Mouse (Mus musculus) kidney, postnatal 0 days (tissue): ENCODE data around the gene Mapk7. TPM values are rescaled to one million over a fixed set of nuclear protein-coding genes. Genes with fewer than 3 reads are reported as not detected.
A peak's percentile ranks its signal among the peaks of the same experiment; 100 is the strongest.

Experiments
- ATAC-seq: fragments of 200-750 bp; cut with Nextera tagmentation; replicated peaks from 2 replicates; pipeline ENCODE4 v1.8.0; 2017; ENCODE audit warnings: low read depth, moderate number of reproducible peaks, moderate TSS enrichment, moderate library complexity; ENCODE audit not compliant: low FRiP score
- DNase-seq: peaks from one replicate; pipeline ENCODE4 v3.0.0-alpha.2; 2016; ENCODE audit warnings: low spot score
- H3K27ac ChIP-seq: fragments of 300-500 bp; sonication (generic); 2 replicates; pipeline ENCODE4 v1.5.1; 2014; ENCODE audit warnings: mild to moderate bottlenecking
- H3K27me3 ChIP-seq: fragments of 300-500 bp; sonication (generic); 2 replicates; pipeline ENCODE4 v1.6.1; 2014; ENCODE audit warnings: low read length, mixed read lengths; ENCODE audit not compliant: insufficient read depth
- H3K36me3 ChIP-seq: fragments of 300-500 bp; sonication (generic); 2 replicates; pipeline ENCODE4 v1.6.1; 2014; ENCODE audit warnings: low read length, mixed read lengths; ENCODE audit not compliant: insufficient read depth
- H3K4me1 ChIP-seq: fragments of 300-500 bp; sonication (generic); replicated peaks from 2 replicates; pipeline ENCODE4 v1.6.1; 2014; ENCODE audit warnings: antibody characterized with exemption, low read length, mixed read lengths; ENCODE audit not compliant: insufficient read depth
- H3K4me2 ChIP-seq: fragments of 300-500 bp; sonication (generic); 2 replicates; pipeline ENCODE4 v1.6.1; 2014; ENCODE audit warnings: mild to moderate bottlenecking, low read length, moderate library complexity, mixed read lengths
- H3K4me3 ChIP-seq: fragments of 300-500 bp; sonication (generic); replicated peaks from 2 replicates; pipeline ENCODE4 v1.5.1; 2014; ENCODE audit warnings: low read depth, low read length
- H3K9ac ChIP-seq: fragments of 300-500 bp; sonication (generic); 2 replicates; pipeline ENCODE4 v1.6.1; 2014; ENCODE audit warnings: low read depth, low read length
- H3K9me3 ChIP-seq: fragments of 300-500 bp; sonication (generic); replicated peaks from 2 replicates; pipeline ENCODE4 v1.6.1; 2016; ENCODE audit warnings: low read length, inconsistent platforms, mixed read lengths
- CTCF ChIP-seq: IDR thresholded peaks from 2 replicates; pipeline ENCODE4 v1.5.1; 2016; ENCODE audit warnings: antibody characterized with exemption, low read depth, mild to moderate bottlenecking, moderate library complexity
- WGBS: fragments of 180-500 bp; shearing (Covaris S2); extraction: QIAGEN DNeasy Blood & Tissue Kit; methylation state at CpG from one replicate; pipeline ENCODE4 v1.1.7; 2014; 5-methylcytosine and 5-hydroxymethylcytosine counted together
- polyA plus RNA-seq: library from polyadenylated mRNA; unstranded; fragments of >200 nt; fragmentation: Nextera tagmentation; extraction: Ambion mirVana; gene quantifications from 2 replicates; pipeline ENCODE4 v1.2.1, GENCODE M21; 2015

Mapk7 gene
- polyA plus RNA-seq, 1 experiment from 2014 or later: 30.9 TPM

DNA sequence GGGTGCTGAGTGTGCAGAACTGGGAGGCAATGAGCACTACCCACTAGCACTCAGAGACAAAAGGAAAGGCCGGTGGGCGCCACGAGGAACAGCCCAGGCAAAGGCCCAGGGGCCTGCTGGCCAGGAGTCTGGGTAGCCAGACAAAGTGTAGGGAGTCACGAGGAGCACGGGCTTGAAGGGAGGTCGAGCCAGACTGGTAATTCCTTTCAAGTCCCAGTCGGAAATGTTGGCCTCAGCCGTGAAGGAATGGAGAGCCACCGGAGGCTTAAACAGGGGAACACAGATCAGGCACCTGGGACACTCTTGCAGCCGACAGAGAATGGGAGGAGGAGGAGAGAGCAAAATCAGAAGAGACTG is 10.0 kb downstream of the Mapk7 start:
- Histone ChIP-seq H3K4me1 (peaks cover 19% of the 10 kb centered on the region; the same call in 1 of the 2 replicates), H3K27me3 (no peaks in the 10 kb centered on the region), H3K36me3 (peaks cover 11% of the 10 kb centered on the region; the same call in 1 of the 2 replicates), H3K9ac (peak overlapping the region; percentile 48; the same call in 1 of the 2 replicates), H3K9me3 (no peaks in the 10 kb centered on the region), H3K4me2 (0 out of 2 replicates have a peak overlapping the region, but pooled peaks have one; percentile 30), H3K4me3 (no peak overlapping the region), H3K27ac (peak overlapping the region; percentile 88)
- WGBS: 16% methylated on average over 10 of the region's 10 CpGs
- DNase-seq: no peak
- no peak for ATAC-seq
- TF ChIP-seq CTCF: no peak

DNA sequence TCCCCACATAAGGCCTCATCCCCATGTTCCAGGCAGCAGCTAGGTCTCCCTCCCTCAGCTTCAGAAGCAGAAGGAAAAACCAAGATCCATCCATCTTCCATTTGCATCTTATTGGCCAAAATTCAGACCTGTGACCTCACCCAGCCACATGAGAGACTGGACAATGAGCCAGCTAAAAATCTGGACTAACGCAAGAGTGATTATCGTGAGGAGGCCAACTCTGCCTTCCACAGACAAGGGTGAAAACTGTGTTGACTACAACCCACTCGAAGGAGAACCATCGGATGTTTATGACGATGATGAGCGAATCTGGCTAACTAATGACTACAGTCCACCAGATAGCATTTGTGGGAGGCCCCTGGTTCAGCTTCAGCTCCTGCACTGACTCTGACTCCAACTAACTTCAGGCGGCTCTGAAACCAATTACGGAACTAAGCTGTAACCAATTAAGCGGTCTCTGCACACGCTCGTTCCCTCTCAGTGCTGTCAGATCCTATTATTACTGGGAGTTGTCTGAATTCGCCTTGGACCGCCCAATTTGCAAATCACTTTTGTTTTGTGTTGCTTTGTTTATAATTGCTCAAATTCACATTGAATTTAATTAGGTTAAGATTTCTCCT is 10.9 kb downstream of the Mapk7 start:
- DNase-seq (no peak), ATAC-seq (no peak)
- no peak for TF ChIP-seq CTCF
- no peaks in the 10 kb centered on the region for H3K27me3 ChIP-seq
- peaks cover 19% of the 10 kb centered on the region; the same call in 1 of the 2 replicates for H3K4me1 ChIP-seq
- H3K4me3 ChIP-seq: no peak overlapping the region
- H3K27ac ChIP-seq: no peak overlapping the region
- H3K36me3 ChIP-seq: peaks cover 5% of the 10 kb centered on the region; the same call in 1 of the 2 replicates
- H3K9ac ChIP-seq: no peak overlapping the region
- H3K4me2 ChIP-seq: no peak overlapping the region
- no peaks in the 10 kb centered on the region for H3K9me3 ChIP-seq
- 63% methylated on average over 13 of the region's 13 CpGs for WGBS

DNA sequence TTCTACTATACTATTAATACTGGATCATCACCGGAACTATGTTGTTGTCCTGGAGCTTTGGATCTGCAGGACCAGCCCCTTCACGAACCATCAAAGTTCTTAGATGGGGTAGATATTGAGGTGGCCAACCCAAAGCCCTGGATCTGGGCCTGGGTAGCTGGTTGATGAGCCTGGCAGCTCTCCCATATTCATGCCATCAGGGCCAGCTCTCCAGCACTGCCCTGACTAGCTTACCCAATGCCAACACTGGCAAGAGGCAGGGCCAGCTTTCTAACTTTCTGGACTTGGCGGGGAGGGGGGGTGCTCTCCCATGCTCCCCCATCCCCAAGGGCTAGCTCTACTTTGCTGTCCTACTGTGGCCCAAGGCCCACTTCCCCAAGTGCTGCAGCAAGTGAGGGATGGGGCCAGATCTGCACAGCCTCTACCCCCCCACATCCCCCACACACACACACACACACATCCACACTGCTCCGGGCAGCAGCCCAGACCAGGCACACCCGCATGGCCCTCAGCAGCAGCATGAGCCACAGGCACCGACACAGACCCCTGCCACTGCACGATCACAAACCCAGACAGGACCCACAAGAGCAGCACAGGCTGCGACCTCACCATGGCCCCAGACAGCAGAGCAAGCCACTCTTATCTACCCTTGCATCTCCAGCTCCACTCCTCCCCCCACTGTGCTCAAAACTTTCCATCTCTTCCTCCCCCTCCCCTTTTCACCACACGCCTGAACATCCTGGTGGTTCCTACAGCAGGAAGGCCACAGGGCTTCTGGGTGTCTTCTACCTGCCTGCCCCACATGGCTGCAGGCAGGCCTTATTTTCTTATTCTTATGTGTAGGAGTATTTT is 12.7 kb downstream of the Mapk7 start:
- no peak; the same call in 1 of the 2 replicates for ATAC-seq
- Histone ChIP-seq H3K27ac (no peak overlapping the region), H3K4me3 (no peak overlapping the region), H3K36me3 (no peaks in the 10 kb centered on the region), H3K4me2 (no peak overlapping the region), H3K4me1 (peaks cover 19% of the 10 kb centered on the region; the same call in 1 of the 2 replicates), H3K9me3 (no peaks in the 10 kb centered on the region), H3K9ac (no peak overlapping the region), H3K27me3 (no peaks in the 10 kb centered on the region)
- TF ChIP-seq CTCF: no peak
- DNase-seq: no peak
- 55% methylated on average over 9 of the region's 9 CpGs for WGBS

DNA sequence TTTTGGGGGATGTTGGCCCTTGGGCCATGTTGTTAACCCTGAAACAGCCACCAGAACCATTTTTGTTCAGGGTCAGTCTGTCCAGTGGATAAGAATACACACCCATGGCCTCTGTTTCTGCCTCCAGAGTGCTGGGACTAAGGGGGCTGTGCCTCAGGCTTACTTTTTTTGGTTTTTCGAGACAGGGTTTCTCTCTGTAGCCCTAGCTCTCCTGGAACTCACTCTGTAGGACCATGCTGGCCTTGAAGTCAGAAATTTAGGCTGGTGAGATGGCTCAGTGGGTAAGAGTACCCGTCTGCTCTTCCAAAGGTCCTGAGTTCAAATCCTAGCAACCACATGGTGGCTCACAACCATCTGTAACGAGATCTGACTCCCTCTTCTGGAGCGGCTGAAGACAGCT is 15.4 kb downstream of the Mapk7 start:
- H3K27me3 ChIP-seq: no peaks in the 10 kb centered on the region
- H3K9ac ChIP-seq: no peak overlapping the region
- TF ChIP-seq CTCF: no peak
- peaks cover 9% of the 10 kb centered on the region; the same call in 1 of the 2 replicates for H3K4me1 ChIP-seq
- WGBS: 85% methylated on average over 4 of the region's 4 CpGs
- H3K27ac ChIP-seq: no peak overlapping the region
- H3K4me3 ChIP-seq: no peak overlapping the region
- no peaks in the 10 kb centered on the region for H3K36me3 ChIP-seq
- no peak overlapping the region for H3K4me2 ChIP-seq
- no peak for DNase-seq
- H3K9me3 ChIP-seq: no peaks in the 10 kb centered on the region
- ATAC-seq: no peak

DNA sequence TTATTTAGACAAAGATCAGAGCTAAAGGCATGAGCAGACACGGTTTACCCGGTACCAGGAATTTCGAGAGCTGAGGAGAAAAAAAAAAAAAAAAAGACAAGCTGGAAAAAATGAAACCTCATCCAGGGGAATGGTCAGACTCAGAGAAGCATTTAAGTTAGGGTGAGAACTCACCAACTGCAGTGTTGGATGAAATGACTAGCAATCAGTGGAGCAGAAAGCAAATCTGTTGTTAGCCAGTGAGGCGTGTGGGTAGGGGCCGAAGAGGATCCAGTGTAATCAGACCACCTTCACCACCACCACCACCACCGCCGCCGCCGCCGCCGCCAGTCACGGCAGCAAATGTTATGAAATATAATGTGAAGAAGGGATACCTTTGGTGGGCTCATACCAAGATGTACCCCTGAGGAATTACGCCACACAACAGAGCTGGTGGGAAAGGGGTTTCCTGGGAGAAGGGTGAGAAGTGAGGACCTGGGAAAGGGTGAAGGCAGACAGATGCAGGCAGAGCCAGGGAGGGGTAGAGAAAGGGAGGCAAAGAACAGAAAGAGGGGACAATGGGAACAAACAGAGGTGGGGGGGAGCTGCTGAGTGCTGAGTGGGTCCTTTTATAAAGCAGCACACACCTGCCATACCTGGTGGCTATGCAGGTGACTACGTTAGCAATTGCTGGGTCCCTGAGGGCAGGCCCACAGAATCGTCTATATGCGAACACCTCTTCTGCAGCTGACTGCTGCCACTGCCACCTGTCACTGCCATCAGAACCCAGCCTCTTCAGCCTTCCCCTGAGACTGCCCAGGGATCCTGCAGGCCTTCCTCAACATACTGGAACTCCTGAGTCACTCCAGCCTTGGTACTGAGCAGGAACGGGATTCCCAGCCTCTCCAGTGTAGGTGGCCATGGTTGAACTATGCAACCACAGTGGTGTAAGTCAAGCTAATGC is 16.4 kb downstream of the Mapk7 start:
- no peaks in the 10 kb centered on the region for H3K36me3 ChIP-seq
- H3K27ac ChIP-seq: peak overlapping the region; percentile 36
- H3K4me3 ChIP-seq: peak overlapping the region; percentile 19
- no peak for TF ChIP-seq CTCF
- H3K9me3 ChIP-seq: no peaks in the 10 kb centered on the region
- peaks cover 9% of the 10 kb centered on the region; the same call in 1 of the 2 replicates for H3K4me1 ChIP-seq
- WGBS: 44% methylated on average over 17 of the region's 17 CpGs
- H3K27me3 ChIP-seq: no peaks in the 10 kb centered on the region
- DNase-seq (peak; percentile 38), ATAC-seq (no peak)
- H3K4me2 ChIP-seq: peak overlapping the region; percentile 55
- 0 out of 2 replicates have a peak overlapping the region, but pooled peaks have one; percentile 20 for H3K9ac ChIP-seq
